Mouse (Mus musculus): ENCODE measurements around the gene Tesk2.

DNA sequence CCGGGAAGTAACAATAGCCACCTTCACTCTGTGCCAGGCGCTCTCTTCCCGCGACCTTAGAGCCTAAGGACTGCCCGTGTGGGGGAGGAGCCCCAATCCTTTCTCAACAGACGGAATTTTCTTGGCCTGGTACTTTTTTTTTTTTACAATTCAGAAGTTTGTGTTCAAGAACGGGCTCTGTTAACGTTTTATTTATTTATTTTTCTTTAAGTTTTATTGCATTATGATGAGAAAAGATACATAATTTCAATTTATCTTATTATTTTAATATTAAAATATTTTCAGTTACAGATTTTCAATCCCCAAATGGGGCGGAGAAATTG lies 100.9 kb downstream of the Tesk2 start, which contains the start of gene Hpdl:
- TF ChIP-seq CTCF (IDR thresholded peaks at IDR 0.05; ENCODE audit: low read depth, low read length) = no peak
- TF ChIP-seq EP300 (IDR thresholded peaks at IDR 0.05; ENCODE audit: insufficient read depth, low read depth, low read length) = no peak
